Mouse (Mus musculus) testis, adult 2 months (tissue): ENCODE results near the gene Chgb. TPM values are rescaled to one million over a fixed set of nuclear protein-coding genes. Genes with fewer than 3 reads are reported as not detected.

ENCODE experiments used
- H3K27ac ChIP-seq: fragments of 200-500 bp; 2 replicates; pipeline ENCODE4 v1.5.1; 2012; ENCODE audit warnings: low read depth, low read length; ENCODE audit not compliant: control insufficient read depth, insufficient read depth
- H3K27me3 ChIP-seq: fragments of 200-500 bp; 2 replicates; pipeline ENCODE4 v1.6.1; 2012; ENCODE audit warnings: mild to moderate bottlenecking, low read length, moderate library complexity; ENCODE audit not compliant: control insufficient read depth, insufficient read depth
- H3K36me3 ChIP-seq: fragments of 200-500 bp; 2 replicates; pipeline ENCODE4 v1.6.1; 2012; ENCODE audit warnings: mild to moderate bottlenecking, low read length; ENCODE audit not compliant: control insufficient read depth, insufficient read depth
- H3K4me1 ChIP-seq: fragments of 200-500 bp; 2 replicates; pipeline ENCODE4 v1.6.1; 2012; ENCODE audit warnings: low read length; ENCODE audit not compliant: control insufficient read depth, insufficient read depth
- H3K4me3 ChIP-seq: fragments of 200-500 bp; 2 replicates; pipeline ENCODE4 v1.5.1; 2012; ENCODE audit warnings: low read depth, mild to moderate bottlenecking, low read length, moderate library complexity, mixed read lengths; ENCODE audit not compliant: control insufficient read depth
- CTCF ChIP-seq: fragments of 200-500 bp; IDR thresholded peaks from 2 replicates; pipeline ENCODE4 v1.5.1; 2012; ENCODE audit warnings: low read depth, mild to moderate bottlenecking, inconsistent platforms, low read length, moderate library complexity; ENCODE audit not compliant: control insufficient read depth, insufficient read depth, insufficient replicate concordance
- POLR2A ChIP-seq: fragments of 200-500 bp; IDR thresholded peaks from 2 replicates; pipeline ENCODE4 v1.6.1; 2012; ENCODE audit warnings: low read depth, mild to moderate bottlenecking, inconsistent platforms, low read length, moderate library complexity; ENCODE audit not compliant: control insufficient read depth
- polyA plus RNA-seq: library from polyadenylated mRNA; depleted of rRNA; stranded (reverse); fragments of >200 nt; gene quantifications from 2 replicates; pipeline ENCODE4 v1.2.3, GENCODE M21; 2012; rRNA removed

Gene Chgb
- 2.1 and 2.5 TPM in 2 replicates for polyA plus RNA-seq

- TF ChIP-seq CTCF (no peak), POLR2A (no peak)
- Histone ChIP-seq H3K27ac (no peak within 1 kb of the TSS), H3K36me3 (no peaks in the 10 kb centered on the region), H3K27me3 (no peaks in the 10 kb centered on the region), H3K4me3 (peak within 1 kb of the TSS; percentile 54), H3K4me1 (no peaks in the 10 kb centered on the region)
Observed at GRCm38 (mm10) chr2:132780978-132781377, at the start of gene Chgb. Chgb (plus strand) TSS chr2:132781278.

DNA sequence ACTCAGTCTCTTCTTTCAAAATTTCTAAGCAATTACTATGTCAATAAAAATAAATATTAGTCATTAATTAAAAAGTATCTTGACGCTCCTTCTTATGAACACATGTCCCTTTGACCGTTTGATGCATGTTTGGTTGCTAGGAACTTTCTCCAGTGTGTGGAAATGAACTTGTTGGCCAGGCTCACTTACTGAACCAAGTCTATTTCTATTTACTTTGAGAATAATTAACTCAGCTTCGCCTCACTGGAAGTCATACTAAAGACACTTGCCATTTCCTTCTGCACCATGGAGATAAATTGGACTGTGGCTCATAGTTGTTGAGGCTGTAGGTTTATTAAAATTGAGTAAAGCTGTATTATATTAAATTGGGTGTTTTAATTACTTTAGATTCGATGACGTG is 48.1 kb upstream of the Chgb start:
- TF ChIP-seq CTCF, result no peak
- TF ChIP-seq POLR2A, result no peak
- Histone ChIP-seq H3K27ac (no peak overlapping the region), H3K27me3 (no peaks in the 10 kb centered on the region), H3K4me3 (no peak overlapping the region), H3K4me1 (no peaks in the 10 kb centered on the region), H3K36me3 (no peaks in the 10 kb centered on the region)

DNA sequence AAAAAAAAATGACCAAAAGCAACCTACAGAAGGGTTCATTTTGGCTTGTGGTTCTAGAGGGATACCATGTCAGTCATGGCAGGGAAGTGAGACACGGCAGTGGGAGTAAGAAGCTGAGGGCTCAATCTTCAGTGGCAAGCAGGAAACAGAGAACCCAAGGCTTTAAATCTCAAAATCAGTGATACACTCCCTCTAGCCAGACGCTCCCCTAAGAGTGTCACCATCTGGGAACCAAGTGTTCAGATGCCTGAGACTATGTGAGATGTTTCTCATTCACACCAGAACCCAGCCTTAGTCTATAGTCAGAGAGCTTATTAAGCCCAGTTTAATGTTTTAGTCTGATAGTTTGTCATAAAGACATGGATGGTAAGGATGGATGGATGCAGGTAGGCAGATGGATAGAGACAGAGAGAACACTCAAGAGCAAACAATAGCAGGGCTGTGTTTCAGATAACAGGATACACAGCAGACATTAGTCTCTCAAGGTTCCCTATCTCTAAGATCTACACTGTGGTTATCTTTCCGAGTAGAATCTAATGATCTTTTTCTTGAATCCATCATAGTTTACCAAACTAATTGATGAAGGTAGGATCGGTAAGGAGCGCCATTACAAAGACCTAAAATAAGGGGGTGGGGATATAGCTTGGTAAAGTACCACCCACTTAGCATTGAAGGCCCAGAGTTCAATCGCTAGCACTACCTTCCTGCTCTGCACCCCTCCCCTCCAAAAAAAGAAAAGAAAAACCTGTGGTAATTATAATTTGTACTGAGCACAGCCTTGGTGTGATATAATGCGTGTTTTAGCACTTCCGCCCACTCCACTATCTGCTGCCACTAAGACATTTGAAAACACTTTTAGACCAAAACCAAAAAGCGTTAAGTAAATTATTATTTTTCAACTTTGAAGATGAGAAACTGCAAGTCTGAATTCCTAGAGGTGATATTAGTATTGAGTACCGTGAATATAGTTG is 47.2 kb upstream of the Chgb start:
- H3K27ac ChIP-seq, result no peak overlapping the region
- no peaks in the 10 kb centered on the region for H3K36me3 ChIP-seq
- TF ChIP-seq CTCF, result no peak
- H3K4me1 ChIP-seq, result no peaks in the 10 kb centered on the region
- no peak overlapping the region for H3K4me3 ChIP-seq
- no peaks in the 10 kb centered on the region for H3K27me3 ChIP-seq

GRCm38 (mm10) chr2:132738816-132739432 is 42.2 kb upstream of the Chgb start:
- TF ChIP-seq POLR2A (no peak), CTCF (no peak)
- no peaks in the 10 kb centered on the region for H3K27me3 ChIP-seq

DNA sequence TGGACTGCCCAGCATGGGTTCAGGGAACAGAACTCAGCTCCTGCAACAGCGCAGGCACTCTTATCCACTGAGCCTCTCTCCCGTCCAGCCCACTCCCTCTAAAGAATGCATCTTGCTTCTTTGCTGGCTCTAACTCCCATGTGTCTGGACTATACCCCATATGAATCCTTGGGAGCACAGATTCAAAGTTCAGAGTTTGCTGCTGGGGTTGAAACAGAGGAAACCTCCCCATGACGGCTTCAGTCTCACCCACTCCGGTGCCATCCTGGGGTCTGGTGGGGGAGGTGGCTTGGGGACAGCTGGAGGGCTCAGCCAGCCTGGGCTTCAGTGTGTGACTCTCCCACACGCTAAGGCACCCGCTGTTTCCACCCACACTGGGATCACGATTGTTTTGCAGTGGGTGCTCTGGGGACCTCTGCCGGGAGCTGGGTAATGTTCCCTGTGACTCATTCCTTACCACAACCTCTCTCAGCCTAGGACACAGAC is 39.2 kb upstream of the Chgb start:
- Histone ChIP-seq H3K4me3 (no peak overlapping the region), H3K27me3 (no peaks in the 10 kb centered on the region), H3K36me3 (no peaks in the 10 kb centered on the region), H3K27ac (no peak overlapping the region), H3K4me1 (no peaks in the 10 kb centered on the region)
- TF ChIP-seq CTCF, result no peak
- no peak for TF ChIP-seq POLR2A

More at GRCm38 (mm10) chr2:132738816-132739432, 42.2 kb upstream of the Chgb start:
- H3K36me3 ChIP-seq, result no peaks in the 10 kb centered on the region
- H3K27ac ChIP-seq, result no peak overlapping the region
- no peaks in the 10 kb centered on the region for H3K4me1 ChIP-seq
- H3K4me3 ChIP-seq, result no peak overlapping the region

DNA sequence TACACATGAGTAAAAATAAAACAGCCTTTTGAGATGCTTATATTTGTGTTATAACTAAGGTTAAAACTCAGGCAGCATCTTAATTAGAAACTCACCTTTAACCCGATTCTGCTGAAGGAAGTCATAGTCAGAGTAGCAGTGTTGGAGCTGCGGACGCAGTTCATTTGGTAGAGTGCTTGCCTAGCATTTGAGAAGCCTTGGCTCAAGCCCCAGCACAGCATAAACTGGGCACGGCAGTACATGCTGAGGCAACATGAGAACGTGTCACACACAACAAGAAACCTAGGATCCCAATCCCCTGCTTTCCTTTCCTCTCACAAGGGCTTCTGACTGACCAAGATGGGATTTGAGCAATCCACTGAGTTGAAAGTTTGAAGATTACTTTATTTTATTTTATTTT is 36.2 kb upstream of the Chgb start:
- Histone ChIP-seq H3K27ac (no peak overlapping the region), H3K4me1 (no peaks in the 10 kb centered on the region), H3K4me3 (no peak overlapping the region), H3K27me3 (no peaks in the 10 kb centered on the region), H3K36me3 (no peaks in the 10 kb centered on the region)
- TF ChIP-seq CTCF (no peak), POLR2A (no peak)

GRCm38 (mm10) chr2:132746108-132746507 is 35.0 kb upstream of the Chgb start:
- Histone ChIP-seq H3K4me3 (no peak overlapping the region), H3K27me3 (no peaks in the 10 kb centered on the region), H3K27ac (no peak overlapping the region), H3K4me1 (no peaks in the 10 kb centered on the region), H3K36me3 (no peaks in the 10 kb centered on the region)
- no peak for TF ChIP-seq POLR2A
- TF ChIP-seq CTCF, result no peak

DNA sequence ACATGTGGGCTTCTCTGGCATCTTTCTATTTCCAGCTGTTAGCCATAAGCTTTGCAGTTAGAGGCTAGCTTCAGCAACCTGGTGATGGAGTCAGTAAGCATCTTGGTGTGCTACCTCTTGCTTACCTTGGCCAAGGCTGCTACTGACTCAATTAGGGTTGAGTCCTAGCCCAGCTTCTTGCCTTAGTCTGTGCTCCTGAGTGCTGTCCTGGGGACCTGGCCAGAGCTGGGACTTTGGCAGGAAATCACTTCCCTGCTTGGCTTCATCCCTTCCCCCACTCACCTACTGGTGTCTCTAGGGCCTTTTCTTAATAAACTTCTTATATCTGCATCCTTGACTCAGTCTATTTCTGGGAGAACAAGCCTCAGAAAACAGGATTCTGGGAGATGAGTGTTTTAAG is 30.4 kb upstream of the Chgb start:
- no peak for TF ChIP-seq POLR2A
- no peak for TF ChIP-seq CTCF
- Histone ChIP-seq H3K36me3 (no peaks in the 10 kb centered on the region), H3K27ac (no peak overlapping the region), H3K4me1 (no peaks in the 10 kb centered on the region), H3K4me3 (no peak overlapping the region), H3K27me3 (no peaks in the 10 kb centered on the region)
